Mouse (Mus musculus) gastrocnemius, postnatal 4 days (tissue): ENCODE measurements around the gene Timeless. TPM values are rescaled to one million over a fixed set of nuclear protein-coding genes. Genes with fewer than 3 reads are reported as not detected.

ENCODE experiments used
- DNase-seq, 2 experiments: peaks; one replicate each; pipeline ENCODE4 v3.0.0; 2021 to 2022; ENCODE audit warnings: low spot score in 2 of 2, mixed read lengths in 2 of 2
- total RNA-seq, 2 experiments: library from RNA; stranded (reverse); gene quantifications; 2 replicates each; pipeline ENCODE4 v1.2.3; 2021

The Timeless gene
- total RNA-seq, 2 experiments from 2014 or later, result 12.7 to 14.7 TPM

GRCm38 (mm10) chr10:128283604-128284579, 52.0 kb downstream of the Timeless start:
- DNase-seq, result peak in 1 of 2 experiments; percentile 66

GRCm38 (mm10) chr10:128290594-128290993, 58.7 kb downstream of the Timeless start:
- DNase-seq, result peak in 1 of 2 experiments; percentile 38

DNA sequence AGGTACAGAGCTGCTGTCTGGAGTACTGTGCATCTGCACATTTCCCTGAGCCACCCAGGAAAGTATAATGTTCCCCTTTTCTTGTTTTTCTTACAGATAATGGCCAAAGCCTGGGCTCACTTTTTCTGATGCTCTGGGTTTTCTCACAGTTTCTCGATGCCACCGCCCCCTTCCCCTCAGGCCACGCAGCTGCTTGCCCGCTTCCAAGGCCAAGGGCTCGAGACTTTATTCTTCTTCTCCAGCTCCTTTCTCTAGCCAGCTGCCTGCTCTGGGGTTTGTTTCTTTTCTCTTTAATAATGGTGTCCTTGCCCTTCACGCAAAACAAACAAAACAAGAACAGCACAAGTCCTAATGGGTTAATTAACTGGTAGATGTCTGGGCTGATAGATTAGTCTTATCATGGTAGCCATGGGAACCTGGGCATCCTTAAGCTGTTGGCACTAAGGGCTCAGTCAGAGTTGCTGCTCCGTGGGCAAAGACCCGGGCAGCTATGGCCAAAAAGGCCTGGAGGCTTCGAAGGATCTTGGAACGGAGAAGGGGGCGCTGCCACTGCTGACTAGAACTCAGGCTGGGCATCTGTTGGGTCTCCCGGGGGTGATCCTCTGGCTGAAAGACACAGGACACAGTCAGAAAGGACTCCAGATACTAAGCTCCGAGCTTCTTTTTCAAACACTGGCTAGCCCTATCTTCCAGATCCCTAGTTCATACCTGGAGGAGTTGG, 64.7 kb downstream of the Timeless start:
- no peak for DNase-seq

DNA sequence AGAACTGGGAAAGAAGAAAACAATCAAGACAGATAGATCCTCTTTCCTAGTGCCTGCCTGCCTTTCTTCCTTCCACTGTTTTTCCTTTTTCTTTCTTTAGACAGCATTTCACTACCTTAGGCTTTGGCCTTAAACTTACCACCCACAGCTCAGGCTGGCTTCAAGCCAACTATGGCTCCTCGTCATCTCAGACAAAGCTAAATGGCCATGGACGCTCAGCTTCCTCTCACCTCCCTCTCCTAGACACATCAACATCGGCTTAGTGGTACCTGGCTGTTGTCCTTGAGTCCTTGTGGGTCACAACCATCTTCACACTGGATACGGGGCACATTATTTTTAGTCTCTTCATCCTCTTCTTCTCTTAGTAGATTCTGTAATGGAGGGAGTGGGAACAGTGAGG, 65.4 kb downstream of the Timeless start:
- no peak for DNase-seq

DNA sequence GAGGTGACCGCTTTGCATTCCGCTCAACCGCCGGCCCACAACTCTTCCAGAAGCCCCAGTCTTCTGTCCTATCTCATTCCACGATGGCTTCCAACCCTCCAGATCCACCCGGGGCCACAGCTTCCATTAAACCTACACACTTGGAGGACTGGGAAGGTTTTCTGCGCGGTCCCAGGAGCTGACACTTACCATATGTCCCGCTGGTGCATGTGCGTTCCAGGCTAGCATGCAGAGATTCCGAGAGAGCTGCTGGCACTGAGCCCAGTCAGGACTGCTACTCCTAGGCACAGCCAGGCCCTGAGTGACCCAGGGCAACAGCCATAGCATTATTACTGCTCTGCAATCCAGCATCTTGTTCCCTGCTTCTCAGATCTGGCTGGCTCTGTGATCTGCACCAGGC, 65.8 kb downstream of the Timeless start:
- no peak for DNase-seq

DNA sequence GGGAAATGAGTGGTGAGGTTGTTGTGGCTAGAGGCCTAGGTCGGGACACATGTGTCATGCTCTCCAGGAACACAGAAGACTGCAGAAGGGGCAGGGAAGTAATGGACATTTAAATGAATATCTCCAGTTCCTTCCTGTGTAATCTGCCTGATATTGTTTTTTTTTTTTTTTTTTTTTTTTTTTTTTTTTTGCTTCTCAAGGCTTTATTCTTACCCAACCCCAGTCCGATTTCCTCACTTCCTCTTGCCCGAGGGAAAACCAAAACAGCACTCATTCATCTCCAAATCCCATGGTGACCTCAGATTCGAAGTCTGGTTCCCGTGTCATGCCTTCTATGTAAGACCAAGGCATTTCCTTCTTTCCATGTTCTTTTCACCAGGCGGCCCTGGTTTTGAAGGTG, 66.4 kb downstream of the Timeless start:
- no peak for DNase-seq

- no peak for DNase-seq
These were observed 66.9 kb downstream of the Timeless start, which contains the start of gene Il23a for GRCm38 (mm10) chr10:128298702-128299171. Il23a (minus strand) TSS chr10:128298752.

DNA sequence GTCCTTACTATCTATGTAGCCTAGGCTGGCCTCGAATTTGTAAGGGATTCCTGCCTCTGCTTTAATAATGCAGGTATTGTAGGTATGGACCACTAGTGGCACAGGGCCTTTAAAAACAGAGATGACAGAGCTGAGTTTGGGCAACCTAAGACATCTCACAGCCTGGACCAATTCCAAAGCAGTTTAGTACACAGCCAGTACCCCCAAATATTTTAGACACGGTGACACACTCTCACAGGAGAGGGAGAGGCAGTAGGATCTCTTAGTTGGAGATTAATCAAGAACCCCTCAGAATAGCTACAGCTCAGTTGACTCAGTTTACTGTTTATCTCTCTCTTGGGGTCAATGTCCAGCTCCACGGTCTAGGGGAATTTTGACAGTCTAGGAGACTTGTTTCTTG, 70.5 kb downstream of the Timeless start:
- no peak for DNase-seq

Other genes starting within 250 kb of the Timeless start
- under 1 TPM in 1 of 2 experiments, not detected in 1; 0.44 TPM for gene Hsd17b6, start 224.5 kb upstream of the Timeless start, total RNA-seq
- gene Prim1, start 216.9 kb upstream of the Timeless start, total RNA-seq, result 10 to 100 TPM; 15.4 to 15.5 TPM
- gene Naca, start 196.5 kb upstream of the Timeless start, total RNA-seq, result 100 to 1,000 TPM; 673 TPM
- gene Ptges3, start 173.1 kb upstream of the Timeless start, total RNA-seq, result 100 to 1,000 TPM; 108 to 110 TPM
- gene Atp5b, start 148.8 kb upstream of the Timeless start, total RNA-seq, result 1,000 to 10,000 TPM; 3,386 to 3,414 TPM
- 10 to 100 TPM; 24.4 to 24.8 TPM for gene Baz2a, start 140.5 kb upstream of the Timeless start, total RNA-seq
- 10 to 100 TPM; 83.8 to 85.3 TPM for gene Rbms2, start 51.8 kb upstream of the Timeless start, total RNA-seq
- 1 to 10 TPM; 1.5 to 2.1 TPM for gene Gls2, start 37.6 kb upstream of the Timeless start, total RNA-seq
- 10 to 100 TPM; 33.2 to 34.9 TPM for gene Spryd4, start 20.3 kb upstream of the Timeless start, total RNA-seq
- gene Mip, start 6.2 kb upstream of the Timeless start, total RNA-seq, result not detected
- gene Apon, start 22.0 kb downstream of the Timeless start, total RNA-seq, result under 1 TPM; 0.32 to 0.70 TPM
- 1 to 10 TPM in 1 of 2 experiments, not detected in 1; 1.6 TPM for gene Apof, start 36.6 kb downstream of the Timeless start, total RNA-seq
- gene Stat2, start 38.5 kb downstream of the Timeless start, total RNA-seq, result 10 to 100 TPM in 1 of 2 experiments, 1 to 10 TPM in 1; 9.3 to 10.2 TPM
- gene Il23a, start 66.7 kb downstream of the Timeless start, total RNA-seq, result not detected
- 10 to 100 TPM; 17.2 to 19.5 TPM for gene Pan2, start 71.3 kb downstream of the Timeless start, total RNA-seq
- 100 to 1,000 TPM in 1 of 2 experiments, 10 to 100 TPM in 1; 94.1 to 100 TPM for gene Cnpy2, start 90.4 kb downstream of the Timeless start, total RNA-seq
- gene Cs, start 105.7 kb downstream of the Timeless start, total RNA-seq, result 100 to 1,000 TPM; 403 to 430 TPM
- gene Coq10a, start 136.9 kb downstream of the Timeless start, total RNA-seq, result 100 to 1,000 TPM; 115 to 133 TPM
- 10 to 100 TPM; 45.3 to 48.3 TPM for gene Ankrd52, start 145.1 kb downstream of the Timeless start, total RNA-seq
- gene Slc39a5, start 169.2 kb downstream of the Timeless start, total RNA-seq, result under 1 TPM in 1 of 2 experiments, not detected in 1; 0.23 TPM
- gene Nabp2, start 179.4 kb downstream of the Timeless start, total RNA-seq, result 10 to 100 TPM; 48.0 to 50.7 TPM
- 10 to 100 TPM; 21.9 to 24.0 TPM for gene Rnf41, start 179.6 kb downstream of the Timeless start, total RNA-seq
- gene Smarcc2, start 227.2 kb downstream of the Timeless start, total RNA-seq, result 10 to 100 TPM; 90.8 to 91.2 TPM